Mouse (Mus musculus) brain, embryonic 14.5 days (tissue): ENCODE measurements around the gene Eya3.

Experiments
- CTCF ChIP-seq: fragments of 200-500 bp; IDR thresholded peaks from 2 replicates; pipeline ENCODE4 v1.5.1; 2012; ENCODE audit warnings: inconsistent platforms, mild to moderate bottlenecking, moderate library complexity, borderline replicate concordance; ENCODE audit not compliant: insufficient read depth, insufficient read length; ENCODE audit errors: extremely low read depth
- POLR2A ChIP-seq: fragments of 200-500 bp; IDR thresholded peaks from 2 replicates; pipeline ENCODE4 v1.6.1; 2012; ENCODE audit warnings: mild to moderate bottlenecking, inconsistent platforms, borderline replicate concordance; ENCODE audit not compliant: poor library complexity, insufficient read depth, insufficient read length, severe bottlenecking; ENCODE audit errors: extremely low read depth

GRCm38 (mm10) chr4:132757633-132758351, 119.0 kb downstream of the Eya3 start:
- TF ChIP-seq CTCF (no peak), POLR2A (no peak)
